Mouse (Mus musculus): Measurements from ENCODE around the gene Antxr1.

DNA sequence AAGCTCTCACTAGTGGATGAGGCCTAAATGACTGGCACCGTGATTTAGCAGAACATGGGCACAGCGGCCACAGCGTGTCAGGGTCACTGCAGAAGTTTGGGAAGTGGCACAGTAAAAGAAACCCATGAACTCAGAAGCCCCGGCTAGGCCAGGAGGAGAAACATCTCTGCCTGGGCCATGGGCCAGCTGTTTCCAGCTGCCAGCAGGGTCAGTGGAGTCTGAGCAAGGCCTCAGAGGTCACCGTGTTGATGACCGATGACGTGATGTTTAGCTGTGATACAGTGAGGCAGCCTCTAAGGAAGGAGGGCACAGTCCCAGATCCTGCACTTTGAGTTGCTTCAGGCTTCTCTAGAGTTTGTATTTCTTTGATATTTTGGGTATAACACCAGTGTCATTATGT is 122.4 kb downstream of the Antxr1 start:
- TF ChIP-seq CTCF (IDR thresholded peaks at IDR 0.05; ENCODE audit: insufficient read depth, low read length) (no peak), POLR2A (IDR thresholded peaks at IDR 0.05; ENCODE audit: borderline replicate concordance, extremely low read depth, low read depth, low read length) (no peak)

Data from lung, adult 2 months (tissue).